Mouse (Mus musculus): ENCODE data around the gene Smo.

GRCm38 (mm10) chr6:29717541-29717940, 17.8 kb upstream of the Smo start:
- TF ChIP-seq POLR2A (IDR thresholded peaks at IDR 0.05; ENCODE audit: control insufficient read depth, low read depth, low read length) (no peak), CTCF (IDR thresholded peaks at IDR 0.05; ENCODE audit: control insufficient read depth, insufficient read depth, insufficient replicate concordance, low read depth, low read length) (no peak)

Data from testis, adult 2 months (tissue).